Mouse (Mus musculus) CH12.LX (cell line): ENCODE measurements around the gene Cd46. TPM values are rescaled to one million over a fixed set of nuclear protein-coding genes. Genes with fewer than 3 reads are reported as not detected.

Experiments used
- DNase-seq: peaks from one replicate; pipeline ENCODE4 v3.0.0-alpha.2; 2013; ENCODE audit errors: extremely low read depth
- H3K27ac ChIP-seq: 2 replicates; pipeline ENCODE4 v1.5.1; 2012; ENCODE audit warnings: low read depth, mild to moderate bottlenecking, control low read depth, moderate library complexity; ENCODE audit not compliant: insufficient read depth
- H3K27me3 ChIP-seq: replicated peaks from 2 replicates; pipeline ENCODE3; 2012; ENCODE audit warnings: inconsistent platforms
- H3K36me3 ChIP-seq, 2 experiments: replicated peaks in 1 of 2; 2 replicates each; pipeline versions ENCODE3 to v1.6.1; 2012; ENCODE audit warnings: inconsistent platforms in 1 of 2, low read length in 1 of 2, mild to moderate bottlenecking in 1 of 2, mixed read lengths in 1 of 2, moderate library complexity in 1 of 2; ENCODE audit not compliant: control insufficient read depth in 1 of 2, insufficient read depth in 1 of 2
- H3K4me1 ChIP-seq, 2 experiments: 2 replicates each; pipeline ENCODE4 v1.6.1; 2012; ENCODE audit warnings: inconsistent platforms in 1 of 2, moderate library complexity in 1 of 2; ENCODE audit not compliant: insufficient read depth in 2 of 2, control insufficient read depth in 1 of 2
- H3K4me2 ChIP-seq: 2 replicates; pipeline ENCODE4 v1.6.1; 2012; ENCODE audit warnings: low read depth, mild to moderate bottlenecking, control low read depth; ENCODE audit not compliant: poor library complexity, insufficient read depth, severe bottlenecking
- H3K4me3 ChIP-seq, 3 experiments: fragments of 150-350 bp in 1 of 3; sonication (generic) in 1 of 3; replicated peaks in 1 of 3; 2 replicates each; pipeline versions ENCODE3 to v1.5.1; 2011 to 2012; ENCODE audit warnings: low read depth in 2 of 3, low read length in 2 of 3, mild to moderate bottlenecking in 2 of 3, moderate library complexity in 2 of 3, control low read depth in 1 of 3, improper control_type of control experiment in 1 of 3, inconsistent platforms in 1 of 3, mixed read lengths in 1 of 3; ENCODE audit not compliant: poor library complexity in 1 of 3
- H3K79me2 ChIP-seq: replicated peaks from 2 replicates; pipeline ENCODE4 v1.6.1; 2012; ENCODE audit warnings: mild to moderate bottlenecking, moderate library complexity; ENCODE audit not compliant: control insufficient read depth, poor library complexity, insufficient read depth, severe bottlenecking; ENCODE audit errors: extremely low read depth
- H3K9ac ChIP-seq: 2 replicates; pipeline ENCODE4 v1.6.1; 2012; ENCODE audit warnings: low read depth, mild to moderate bottlenecking, control low read depth, moderate library complexity; ENCODE audit not compliant: insufficient read depth
- H3K9me3 ChIP-seq: replicated peaks from 2 replicates; pipeline ENCODE3; 2012; ENCODE audit warnings: low read length, inconsistent platforms, mixed read lengths
- CHD1 ChIP-seq: IDR thresholded peaks from 2 replicates; pipeline ENCODE4 v1.6.1; 2012; ENCODE audit warnings: low read depth, low read length, improper control_type of control experiment, inconsistent platforms
- CTCF ChIP-seq, 2 experiments: IDR thresholded peaks in 1 of 2; conservative IDR thresholded peaks in 1 of 2; 2 replicates each; pipeline ENCODE4 v1.5.1; 2011 to 2012; ENCODE audit warnings: low read depth in 2 of 2, low read length in 2 of 2, improper control_type of control experiment in 1 of 2, inconsistent platforms in 1 of 2, mild to moderate bottlenecking in 1 of 2, moderate library complexity in 1 of 2
- ELF1 ChIP-seq: IDR thresholded peaks from 2 replicates; pipeline ENCODE4 v1.6.1; 2014; ENCODE audit warnings: low read depth, mild to moderate bottlenecking, inconsistent platforms, low read length, improper control_type of control experiment
- EP300 ChIP-seq: IDR thresholded peaks from 2 replicates; pipeline ENCODE4 v1.6.1; 2011; ENCODE audit warnings: low read length, improper control_type of control experiment
- ETS1 ChIP-seq: conservative IDR thresholded peaks from 2 replicates; pipeline ENCODE4 v1.6.1; 2012; ENCODE audit warnings: low read depth, mild to moderate bottlenecking, inconsistent platforms, low read length, improper control_type of control experiment, moderate library complexity
- GABPA ChIP-seq: IDR thresholded peaks from 2 replicates; pipeline ENCODE4 v1.6.1; 2012; ENCODE audit warnings: low read depth, low read length, improper control_type of control experiment, inconsistent platforms; ENCODE audit not compliant: insufficient replicate concordance
- HCFC1 ChIP-seq: IDR thresholded peaks from 2 replicates; pipeline ENCODE4 v1.6.1; 2012; ENCODE audit warnings: low read depth, mild to moderate bottlenecking, inconsistent platforms, low read length, improper control_type of control experiment
- IRF4 ChIP-seq: IDR thresholded peaks from 2 replicates; pipeline ENCODE4 v1.6.1; 2014; ENCODE audit warnings: low read depth, mild to moderate bottlenecking, inconsistent platforms, low read length, improper control_type of control experiment
- JUN ChIP-seq: IDR thresholded peaks from 2 replicates; pipeline ENCODE4 v1.6.1; 2011; ENCODE audit warnings: low read depth, mild to moderate bottlenecking, low read length, improper control_type of control experiment, moderate library complexity; ENCODE audit not compliant: insufficient read depth
- JUND ChIP-seq: conservative IDR thresholded peaks from 2 replicates; pipeline ENCODE4 v1.6.1; 2011; ENCODE audit warnings: low read depth, low read length, improper control_type of control experiment
- KAT2A ChIP-seq: IDR thresholded peaks from 2 replicates; pipeline ENCODE4 v1.6.1; 2012; ENCODE audit warnings: low read length, improper control_type of control experiment, inconsistent platforms; ENCODE audit not compliant: insufficient replicate concordance
- MAFK ChIP-seq: IDR thresholded peaks from 2 replicates; pipeline ENCODE4 v1.6.1; 2011; ENCODE audit warnings: low read length, improper control_type of control experiment; ENCODE audit not compliant: insufficient replicate concordance
- MEF2A ChIP-seq: IDR thresholded peaks from 2 replicates; pipeline ENCODE4 v1.6.1; 2014; ENCODE audit warnings: low read depth, mild to moderate bottlenecking, inconsistent platforms, low read length, improper control_type of control experiment, borderline replicate concordance
- MXI1 ChIP-seq: IDR thresholded peaks from 2 replicates; pipeline ENCODE4 v1.6.1; 2011; ENCODE audit warnings: mild to moderate bottlenecking, low read depth, low read length, improper control_type of control experiment
- NELFE ChIP-seq: IDR thresholded peaks from 2 replicates; pipeline ENCODE4 v1.6.1; 2011; ENCODE audit warnings: low read depth, low read length, improper control_type of control experiment
- POLR2A ChIP-seq: IDR thresholded peaks from 2 replicates; pipeline ENCODE4 v1.6.1; 2011; ENCODE audit warnings: low read depth, mild to moderate bottlenecking, improper control_type of control experiment, low read length
- POLR2AphosphoS2 ChIP-seq: IDR thresholded peaks from 2 replicates; pipeline ENCODE4 v1.6.1; 2011; ENCODE audit warnings: low read depth, low read length, improper control_type of control experiment
- SIN3A ChIP-seq: IDR thresholded peaks from 2 replicates; pipeline ENCODE4 v1.6.1; 2012; ENCODE audit warnings: low read length, improper control_type of control experiment, inconsistent platforms
- SMC3 ChIP-seq: IDR thresholded peaks from 2 replicates; pipeline ENCODE4 v1.6.1; 2011; ENCODE audit warnings: low read depth, low read length, improper control_type of control experiment
- TBP ChIP-seq: conservative IDR thresholded peaks from 2 replicates; pipeline ENCODE4 v1.6.1; 2011; ENCODE audit warnings: low read depth, low read length, improper control_type of control experiment
- TCF12 ChIP-seq: IDR thresholded peaks from 2 replicates; pipeline ENCODE4 v1.6.1; 2014; ENCODE audit warnings: low read depth, mild to moderate bottlenecking, inconsistent platforms, low read length, improper control_type of control experiment
- USF1 ChIP-seq: IDR thresholded peaks from 2 replicates; pipeline ENCODE4 v1.6.1; 2014; ENCODE audit warnings: low read depth, mild to moderate bottlenecking, inconsistent platforms, low read length, improper control_type of control experiment
- USF2 ChIP-seq: conservative IDR thresholded peaks from 2 replicates; pipeline ENCODE4 v1.6.1; 2011; ENCODE audit warnings: low read depth, low read length, improper control_type of control experiment
- ZMIZ1 ChIP-seq: IDR thresholded peaks from 2 replicates; pipeline ENCODE4 v1.6.1; 2012; ENCODE audit warnings: low read depth, mild to moderate bottlenecking, inconsistent platforms, low read length, improper control_type of control experiment
- dilution Hi-C: fragments of 300-500 bp; cut with MboI; formaldehyde crosslinking; loops from 2 replicates; pipeline ENCODE4 v1.14.3; 2020; ENCODE audit warnings: low sequenced_read_pairs; ENCODE audit not compliant: extremely low pct_unique_long_range_greater_than_20kb, extremely low pct_ligation_motif_present
- in situ Hi-C: fragments of 300-500 bp; cut with MboI; formaldehyde crosslinking; loops from 3 replicates; pipeline ENCODE4 v1.14.3; 2019; ENCODE audit warnings: low sequenced_read_pairs, low pct_ligation_motif_present, low pct_unique_long_range_greater_than_20kb, mixed read lengths
- polyA plus RNA-seq: library from polyadenylated mRNA; unstranded; fragments of >175 nt; gene quantifications from 2 replicates; pipeline ENCODE4 v1.2.1, GENCODE M21; 2012; ENCODE audit warnings: low read depth; ENCODE audit not compliant: insufficient read length
- total RNA-seq, 2 experiments: library from RNA; depleted of rRNA; stranded (reverse); fragments of 300-350 nt in 1 of 2; fragments of >200 nt in 1 of 2; gene quantifications; 2 replicates each; pipeline ENCODE4 v1.2.3; 2012 to 2014

Cd46 gene
- total and polyA plus RNA-seq, 3 experiments = 0.38 to 1.5 (median 1.4) TPM

DNA sequence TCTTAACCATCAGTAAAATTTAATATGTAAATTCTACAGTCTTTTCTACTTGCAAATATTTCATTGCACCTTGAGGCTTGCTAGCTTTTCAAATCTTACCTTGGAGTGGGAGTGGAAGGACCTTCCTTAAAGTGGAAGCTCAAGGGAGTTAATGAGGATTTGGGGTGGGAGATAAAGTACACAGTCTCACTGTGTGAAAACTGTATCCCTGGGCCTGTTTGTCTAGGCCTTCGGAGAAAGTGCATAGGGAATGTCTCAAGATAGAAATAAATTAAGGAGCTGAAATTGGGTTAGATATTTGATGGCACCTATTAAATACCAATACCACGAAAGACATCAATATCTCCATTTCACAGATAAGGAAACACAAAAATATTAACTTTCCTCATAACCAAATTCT, 38.4 kb upstream of the Cd46 start:
- DNase-seq = no peak
- in situ Hi-C loops = no loop called here
- H3K4me1 ChIP-seq = peaks cover 0 to 23% of the 10 kb centered on the region in 2 experiments; a peak in 1 of 4 replicates

GRCm38 (mm10) chr1:195129867-195130266, 37.8 kb upstream of the Cd46 start:
- DNase-seq = peak; percentile 14
- Histone ChIP-seq H3K27me3 (no peaks in the 10 kb centered on the region), H3K9ac (peak overlapping the region; percentile 53; the same call in 1 of the 2 replicates), H3K4me3 (peak overlapping the region in 2 of 3 experiments; percentile 60 to 68), H3K79me2 (peaks cover 10% of the 10 kb centered on the region), H3K4me2 (peak overlapping the region; percentile 94; the same call in 1 of the 2 replicates), H3K36me3 (peaks cover 16 to 36% of the 10 kb centered on the region in 2 experiments), H3K9me3 (no peaks in the 10 kb centered on the region), H3K27ac (no peak overlapping the region), H3K4me1 (peaks cover 0 to 23% of the 10 kb centered on the region in 2 experiments; a peak in 1 of 4 replicates)
- TF ChIP-seq KAT2A (no peak), SMC3 (no peak), GABPA (no peak), SIN3A (no peak), JUND (no peak), ETS1 (no peak), TCF12 (no peak), IRF4 (no peak), ELF1 (no peak), USF2 (no peak), MXI1 (no peak), ZMIZ1 (no peak), JUN (no peak), CTCF (conservative IDR thresholded peaks at IDR 0.05 in 1 of 2, IDR thresholded peaks at IDR 0.05 in 1 of 2; ENCODE audit: low read depth in 2 of 2, low read length in 2 of 2) (no peak), EP300 (no peak), USF1 (no peak)
- dilution Hi-C loops (no loop called here), in situ Hi-C loops (no loop called here)

More for the DNA sequence above, 38.4 kb upstream of the Cd46 start:
- H3K27me3 ChIP-seq = no peaks in the 10 kb centered on the region
- H3K4me3 ChIP-seq = peak overlapping the region; percentile 60 to 72 (median 68)
- peaks cover 13 to 30% of the 10 kb centered on the region in 2 experiments for H3K36me3 ChIP-seq
- TF ChIP-seq USF1 (no peak), TCF12 (no peak), ZMIZ1 (no peak), TBP (no peak), MXI1 (no peak), SMC3 (no peak), JUN (no peak), CHD1 (no peak), MEF2A (no peak), HCFC1 (no peak), SIN3A (no peak), GABPA (no peak), MAFK (no peak), NELFE (no peak), POLR2A (no peak), POLR2AphosphoS2 (no peak), EP300 (no peak), CTCF (conservative IDR thresholded peaks at IDR 0.05 in 1 of 2, IDR thresholded peaks at IDR 0.05 in 1 of 2; ENCODE audit: low read depth in 2 of 2, low read length in 2 of 2) (no peak)
- no peak overlapping the region for H3K27ac ChIP-seq
- H3K79me2 ChIP-seq = peaks cover 10% of the 10 kb centered on the region
- peak overlapping the region; percentile 94 for H3K9ac ChIP-seq
- H3K4me2 ChIP-seq = peak overlapping the region; percentile 87
- dilution Hi-C loops = no loop called here
- no peaks in the 10 kb centered on the region for H3K9me3 ChIP-seq
